Mouse (Mus musculus) ovary, adult 2 months (tissue): ENCODE measurements around the gene Gprc5a. TPM values are rescaled to one million over a fixed set of nuclear protein-coding genes. Genes with fewer than 3 reads are reported as not detected.

Experiments used
- polyA plus RNA-seq: library from polyadenylated mRNA; depleted of rRNA; stranded (reverse); fragments of >200 nt; gene quantifications from 2 replicates; pipeline ENCODE4 v1.2.3, GENCODE M21; 2012; rRNA removed

Gene Gprc5a
- polyA plus RNA-seq: 0.75 and 0.97 TPM in 2 replicates

GRCm38 (mm10) chr6:135065236-135065957, at the start of gene Gprc5a:
Gene Gprc5a, plus strand, starts transcription at chr6:135065651.

GRCm38 (mm10) chr6:135118183-135118582, 52.7 kb downstream of the Gprc5a start, which contains the start of gene Gprc5d:
Gene Gprc5d, minus strand, starts transcription at chr6:135118283.

Other genes with a start within 250 kb of the Gprc5a start
- gene Crebl2, start 235.5 kb upstream of the Gprc5a start, polyA plus RNA-seq: 6.4 and 6.5 TPM in 2 replicates
- 12.3 and 13.0 TPM in 2 replicates for gene Gpr19, start 167.1 kb upstream of the Gprc5a start, polyA plus RNA-seq
- 40.3 and 42.4 TPM in 2 replicates for gene Cdkn1b, start 145.2 kb upstream of the Gprc5a start, polyA plus RNA-seq
- gene Apold1, start 83.9 kb upstream of the Gprc5a start, polyA plus RNA-seq: 2.5 and 4.5 TPM in 2 replicates
- gene Ddx47, start 54.0 kb upstream of the Gprc5a start, polyA plus RNA-seq: 41.1 and 44.6 TPM in 2 replicates
- gene Gprc5d, start 52.6 kb downstream of the Gprc5a start, polyA plus RNA-seq: 0.15 TPM in 1 of 2 replicates, not detected in the other
- gene Fam234b, start 132.3 kb downstream of the Gprc5a start, polyA plus RNA-seq: 32.2 and 36.0 TPM in 2 replicates
- 25.1 and 25.5 TPM in 2 replicates for gene Hebp1, start 132.4 kb downstream of the Gprc5a start, polyA plus RNA-seq
- gene Gsg1, start 188.7 kb downstream of the Gprc5a start, polyA plus RNA-seq: 0.54 TPM in 1 of 2 replicates, not detected in the other
- gene Pbp2, start 244.8 kb downstream of the Gprc5a start, polyA plus RNA-seq: 0.12 and 0.14 TPM in 2 replicates